Mouse (Mus musculus): ENCODE measurements around the gene Ubl7. TPM values are rescaled to one million over a fixed set of nuclear protein-coding genes. Genes with fewer than 3 reads are reported as not detected.

The Ubl7 gene
- polyA plus RNA-seq, 1 experiment = 146 TPM

- Histone ChIP-seq H3K4me1 (ENCODE audit: control insufficient read depth, insufficient read depth, insufficient read length, low read length) (peaks cover 55% of the 10 kb centered on the region), H3K36me3 (ENCODE audit: control insufficient read depth, insufficient read depth, low read length) (peaks cover 31% of the 10 kb centered on the region)
Measured at GRCm38 (mm10) chr9:57956196-57956837, 45.5 kb downstream of the Ubl7 start.

GRCm38 (mm10) chr9:57956838-57957236 is 46.1 kb downstream of the Ubl7 start:
- Histone ChIP-seq H3K4me1 (ENCODE audit: control insufficient read depth, insufficient read depth, insufficient read length, low read length) (peaks cover 51% of the 10 kb centered on the region), H3K36me3 (ENCODE audit: control insufficient read depth, insufficient read depth, low read length) (peaks cover 36% of the 10 kb centered on the region), H3K4me3 (ENCODE audit: low read depth, low read length) (no peak overlapping the region), H3K27ac (ENCODE audit: insufficient read depth, low read depth, low read length) (peak overlapping the region; percentile 38), H3K27me3 (ENCODE audit: control insufficient read depth, insufficient read depth, low read length) (no peaks in the 10 kb centered on the region)
- TF ChIP-seq POLR2A (IDR thresholded peaks at IDR 0.05; ENCODE audit: low read depth, low read length) (no peak), CTCF (IDR thresholded peaks at IDR 0.05; ENCODE audit: extremely low read depth, insufficient read length, insufficient replicate concordance, low read depth, low read length) (no peak)
- WGBS = 51% methylated on average over 5 of the region's 5 CpGs

More at GRCm38 (mm10) chr9:57956196-57956837, 45.5 kb downstream of the Ubl7 start:
- TF ChIP-seq POLR2A (IDR thresholded peaks at IDR 0.05; ENCODE audit: low read depth, low read length) (no peak), CTCF (IDR thresholded peaks at IDR 0.05; ENCODE audit: extremely low read depth, insufficient read length, insufficient replicate concordance, low read depth, low read length) (no peak)
- no peak overlapping the region for H3K4me3 ChIP-seq (ENCODE audit: low read depth, low read length)
- H3K27me3 ChIP-seq (ENCODE audit: control insufficient read depth, insufficient read depth, low read length) = no peaks in the 10 kb centered on the region
- peak overlapping the region; percentile 38 for H3K27ac ChIP-seq (ENCODE audit: insufficient read depth, low read depth, low read length)
- WGBS = 50% methylated on average over 9 of the region's 9 CpGs

- H3K36me3 ChIP-seq (ENCODE audit: control insufficient read depth, insufficient read depth, low read length) = peaks cover 36% of the 10 kb centered on the region
- H3K27me3 ChIP-seq (ENCODE audit: control insufficient read depth, insufficient read depth, low read length) = no peaks in the 10 kb centered on the region
- H3K27ac ChIP-seq (ENCODE audit: insufficient read depth, low read depth, low read length) = no peak overlapping the region
- H3K4me3 ChIP-seq (ENCODE audit: low read depth, low read length) = no peak overlapping the region
- WGBS = 55% methylated on average over 1 of the region's 1 CpGs
- TF ChIP-seq CTCF (IDR thresholded peaks at IDR 0.05; ENCODE audit: extremely low read depth, insufficient read length, insufficient replicate concordance, low read depth, low read length) (no peak), POLR2A (IDR thresholded peaks at IDR 0.05; ENCODE audit: low read depth, low read length) (no peak)
- H3K4me1 ChIP-seq (ENCODE audit: control insufficient read depth, insufficient read depth, insufficient read length, low read length) = peaks cover 36% of the 10 kb centered on the region
Measured at GRCm38 (mm10) chr9:57958615-57959014, 47.8 kb downstream of the Ubl7 start.

- Histone ChIP-seq H3K27me3 (ENCODE audit: control insufficient read depth, insufficient read depth, low read length) (no peaks in the 10 kb centered on the region), H3K4me3 (ENCODE audit: low read depth, low read length) (no peak overlapping the region), H3K27ac (ENCODE audit: insufficient read depth, low read depth, low read length) (peak overlapping the region; percentile 1; the same call in 1 of the 2 replicates), H3K36me3 (ENCODE audit: control insufficient read depth, insufficient read depth, low read length) (peaks cover 36% of the 10 kb centered on the region), H3K4me1 (ENCODE audit: control insufficient read depth, insufficient read depth, insufficient read length, low read length) (peaks cover 35% of the 10 kb centered on the region)
- 49% methylated on average over 10 of the region's 10 CpGs for WGBS
- TF ChIP-seq POLR2A (IDR thresholded peaks at IDR 0.05; ENCODE audit: low read depth, low read length) (no peak), CTCF (IDR thresholded peaks at IDR 0.05; ENCODE audit: extremely low read depth, insufficient read length, insufficient replicate concordance, low read depth, low read length) (no peak)
Measured at GRCm38 (mm10) chr9:57959399-57959798, 48.6 kb downstream of the Ubl7 start.

- H3K4me1 ChIP-seq (ENCODE audit: control insufficient read depth, insufficient read depth, insufficient read length, low read length) = peaks cover 36% of the 10 kb centered on the region; the same call in 1 of the 2 replicates
- peaks cover 36% of the 10 kb centered on the region for H3K36me3 ChIP-seq (ENCODE audit: control insufficient read depth, insufficient read depth, low read length)
- TF ChIP-seq POLR2A (IDR thresholded peaks at IDR 0.05; ENCODE audit: low read depth, low read length) (no peak), CTCF (IDR thresholded peaks at IDR 0.05; ENCODE audit: extremely low read depth, insufficient read length, insufficient replicate concordance, low read depth, low read length) (no peak)
- 78% methylated on average over 17 of the region's 17 CpGs for WGBS
- H3K4me3 ChIP-seq (ENCODE audit: low read depth, low read length) = no peak overlapping the region
- peak overlapping the region; percentile 1; the same call in 1 of the 2 replicates for H3K27ac ChIP-seq (ENCODE audit: insufficient read depth, low read depth, low read length)
- H3K27me3 ChIP-seq (ENCODE audit: control insufficient read depth, insufficient read depth, low read length) = no peaks in the 10 kb centered on the region
Measured at GRCm38 (mm10) chr9:57959886-57960866, 49.4 kb downstream of the Ubl7 start.

- TF ChIP-seq POLR2A (IDR thresholded peaks at IDR 0.05; ENCODE audit: low read depth, low read length) = no peak
- peaks cover 33% of the 10 kb centered on the region for H3K36me3 ChIP-seq (ENCODE audit: control insufficient read depth, insufficient read depth, low read length)
- H3K4me3 ChIP-seq (ENCODE audit: low read depth, low read length) = no peak overlapping the region
- no peaks in the 10 kb centered on the region for H3K27me3 ChIP-seq (ENCODE audit: control insufficient read depth, insufficient read depth, low read length)
- 92% methylated on average over 15 of the region's 15 CpGs for WGBS
- peaks cover 34% of the 10 kb centered on the region; the same call in 1 of the 2 replicates for H3K4me1 ChIP-seq (ENCODE audit: control insufficient read depth, insufficient read depth, insufficient read length, low read length)
- no peak overlapping the region for H3K27ac ChIP-seq (ENCODE audit: insufficient read depth, low read depth, low read length)
Measured at GRCm38 (mm10) chr9:57961226-57961625, 50.4 kb downstream of the Ubl7 start.

Measured in small intestine, adult 2 months (tissue).